Mouse (Mus musculus) 3134 (cell line): ENCODE measurements around the gene Rasgef1b.

Experiments used
- DNase-seq: peaks from one replicate; pipeline ENCODE4 v3.0.0-alpha.2; 2011; ENCODE audit warnings: low spot score; ENCODE audit not compliant: insufficient read length; ENCODE audit errors: extremely low read depth

Gene Rasgef1b

DNA sequence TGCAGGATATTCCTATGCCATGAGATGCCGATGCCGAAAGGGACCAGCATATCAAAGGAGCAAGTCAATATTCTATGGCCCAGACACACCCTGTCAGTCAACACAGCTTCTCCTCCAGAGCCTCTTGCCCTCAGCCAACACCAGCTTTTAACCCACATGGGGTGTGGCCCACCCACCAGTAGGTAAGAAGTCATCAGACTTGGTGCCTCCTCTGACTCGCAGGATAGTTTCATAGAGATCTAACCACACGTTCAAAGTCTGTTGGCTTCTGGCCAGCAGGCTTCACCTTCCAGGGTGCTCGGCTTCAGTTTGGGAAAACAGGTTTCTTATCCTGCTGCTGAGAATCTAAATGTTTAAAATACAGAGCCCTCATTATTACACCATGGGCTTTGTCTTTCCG is 399.8 kb downstream of the Rasgef1b start:
- no peak for DNase-seq

- no peak for DNase-seq
Observed at GRCm38 (mm10) chr5:99327019-99327418, 401.8 kb downstream of the Rasgef1b start.

- DNase-seq = no peak
Observed at GRCm38 (mm10) chr5:99325301-99325700, 403.6 kb downstream of the Rasgef1b start.

GRCm38 (mm10) chr5:99320783-99321182 is 408.1 kb downstream of the Rasgef1b start:
- DNase-seq = no peak

GRCm38 (mm10) chr5:99297939-99298338 is 430.9 kb downstream of the Rasgef1b start:
- no peak for DNase-seq

GRCm38 (mm10) chr5:99296348-99296747 is 432.5 kb downstream of the Rasgef1b start:
- DNase-seq = no peak

GRCm38 (mm10) chr5:99292287-99292851 is 436.5 kb downstream of the Rasgef1b start:
- no peak for DNase-seq

GRCm38 (mm10) chr5:99291084-99291830 is 437.6 kb downstream of the Rasgef1b start:
- no peak for DNase-seq

DNA sequence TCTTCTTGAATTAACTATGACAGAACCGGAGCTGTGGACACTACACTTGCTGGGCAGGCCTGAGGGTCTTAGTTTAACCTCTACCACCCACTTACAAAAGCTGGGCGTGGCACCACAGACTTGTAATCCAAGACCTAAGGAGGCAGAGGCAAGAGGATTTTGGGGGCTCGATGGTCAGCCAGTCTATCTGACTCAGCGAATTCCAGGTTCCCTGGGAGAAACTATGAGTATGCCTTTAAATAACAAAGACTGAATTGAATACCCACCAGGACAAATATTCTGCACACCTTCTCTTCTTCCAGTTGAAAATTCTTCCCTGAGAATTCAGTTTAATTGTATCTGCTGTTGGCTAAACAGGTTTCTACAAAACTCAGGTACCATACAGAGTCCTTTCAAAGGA is 440.6 kb downstream of the Rasgef1b start:
- no peak for DNase-seq

DNA sequence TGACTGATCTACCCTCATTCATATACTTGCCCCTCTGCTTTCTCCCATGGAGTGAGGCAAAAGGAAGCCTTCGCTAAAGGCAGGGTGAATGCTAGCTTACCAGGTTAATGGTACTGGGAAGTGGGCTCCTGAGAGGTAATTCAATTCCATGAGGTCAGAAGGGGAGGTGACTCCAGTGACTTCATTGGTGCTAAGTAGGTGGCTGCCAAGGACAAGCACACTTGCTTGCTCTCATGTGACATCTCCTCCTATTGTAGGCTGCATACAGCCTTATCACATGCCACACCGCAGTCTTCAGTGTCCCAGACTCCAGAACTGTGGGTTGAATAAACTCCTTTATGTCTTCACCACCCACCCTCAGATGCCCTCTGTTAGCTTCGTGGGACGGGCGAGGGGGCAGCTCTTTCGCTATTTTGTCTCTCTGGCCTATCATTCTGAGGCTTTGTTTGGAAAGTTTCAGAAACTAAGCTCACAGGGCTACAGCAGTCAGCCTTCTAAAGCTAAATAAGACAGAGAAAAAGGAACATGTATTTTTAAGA is 441.1 kb downstream of the Rasgef1b start:
- no peak for DNase-seq

GRCm38 (mm10) chr5:99286575-99286974 is 442.3 kb downstream of the Rasgef1b start:
- no peak for DNase-seq

DNA sequence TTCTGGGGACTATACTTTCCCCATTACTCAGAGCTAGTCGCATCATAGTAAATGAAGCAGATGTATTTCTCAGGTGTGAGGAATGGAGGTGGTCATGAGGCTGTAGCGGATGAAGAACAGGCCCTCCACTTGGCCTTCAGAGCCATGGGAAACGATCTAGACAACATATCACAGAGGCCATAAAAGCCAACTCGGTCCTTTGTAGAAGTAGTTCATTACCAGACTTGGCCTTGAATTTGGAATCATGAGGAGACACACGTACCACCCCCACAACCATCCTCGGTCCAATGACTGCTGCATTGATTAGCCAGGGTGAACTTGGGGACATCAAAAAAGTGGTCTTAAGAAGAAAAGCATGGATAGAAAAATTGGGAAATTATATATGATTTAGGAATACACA is 442.8 kb downstream of the Rasgef1b start:
- no peak for DNase-seq

DNA sequence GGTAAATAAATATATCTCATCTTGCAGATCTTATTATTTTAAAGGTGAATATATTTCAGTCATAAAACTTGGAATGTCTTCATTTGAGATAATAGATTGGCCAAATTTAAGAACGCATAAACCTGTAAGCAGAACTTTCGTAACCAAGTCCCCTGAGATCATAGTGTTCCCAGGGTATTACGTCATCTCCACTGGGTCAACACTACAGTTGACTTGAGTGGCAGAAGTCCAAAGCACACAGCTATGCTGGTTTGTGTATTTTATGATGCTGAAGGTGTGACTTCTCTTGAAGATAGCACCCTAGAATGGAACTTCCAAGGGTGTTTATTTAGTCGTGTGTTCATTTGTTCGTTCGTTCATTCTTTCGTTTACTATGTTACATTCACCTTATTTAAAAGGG is 444.5 kb downstream of the Rasgef1b start:
- DNase-seq = no peak

DNA sequence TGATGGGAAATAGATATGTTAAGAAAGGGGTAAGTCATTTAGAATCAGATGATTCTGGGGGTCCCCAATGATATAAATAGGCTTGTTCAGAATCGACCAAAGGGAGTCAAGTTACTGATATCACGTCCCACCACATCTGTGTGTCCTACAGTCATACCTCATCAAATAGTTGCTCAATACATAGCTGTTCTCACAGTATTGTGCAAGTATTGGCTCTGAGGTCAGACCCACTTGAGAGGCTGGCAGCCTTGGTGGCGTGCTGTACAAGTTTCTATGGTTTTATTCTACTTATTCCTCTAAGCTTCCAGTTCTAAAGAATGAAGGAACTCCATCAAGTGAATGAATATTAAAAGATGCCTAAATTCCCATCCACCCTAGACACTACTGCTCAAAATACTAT is 445.2 kb downstream of the Rasgef1b start:
- no peak for DNase-seq

GRCm38 (mm10) chr5:99280536-99280935 is 448.3 kb downstream of the Rasgef1b start:
- no peak for DNase-seq

GRCm38 (mm10) chr5:99279016-99279757 is 449.7 kb downstream of the Rasgef1b start:
- no peak for DNase-seq

GRCm38 (mm10) chr5:99278364-99278763 is 450.5 kb downstream of the Rasgef1b start:
- DNase-seq = no peak

GRCm38 (mm10) chr5:99277536-99277935 is 451.3 kb downstream of the Rasgef1b start:
- no peak for DNase-seq

DNA sequence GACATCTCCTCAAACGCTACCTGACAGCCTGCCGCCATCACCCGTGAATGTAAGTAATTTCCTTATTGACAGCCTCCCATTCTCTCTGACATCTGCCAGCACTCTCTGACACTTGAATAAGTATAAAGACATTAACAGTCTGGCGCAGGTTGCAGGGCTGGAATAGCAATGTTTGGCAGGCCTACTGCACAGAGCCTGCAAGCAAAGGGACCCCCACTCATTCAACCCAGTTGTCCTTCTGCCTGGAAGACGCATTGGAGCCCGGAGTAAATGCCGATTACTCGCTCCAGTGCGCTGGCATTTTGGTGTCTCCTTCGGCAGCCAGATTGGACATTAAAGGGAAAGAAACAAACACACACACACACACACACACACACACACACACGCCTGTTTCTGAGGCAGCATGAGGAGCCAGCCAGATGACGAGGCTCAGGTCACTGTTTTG is 454.7 kb downstream of the Rasgef1b start:
- no peak for DNase-seq

GRCm38 (mm10) chr5:99271531-99271930 is 457.3 kb downstream of the Rasgef1b start:
- no peak for DNase-seq

GRCm38 (mm10) chr5:99269131-99269530 is 459.7 kb downstream of the Rasgef1b start:
- DNase-seq = no peak
